29 mouse cellular contexts compared by ENCODE assay signal in the genomic region with DNA sequence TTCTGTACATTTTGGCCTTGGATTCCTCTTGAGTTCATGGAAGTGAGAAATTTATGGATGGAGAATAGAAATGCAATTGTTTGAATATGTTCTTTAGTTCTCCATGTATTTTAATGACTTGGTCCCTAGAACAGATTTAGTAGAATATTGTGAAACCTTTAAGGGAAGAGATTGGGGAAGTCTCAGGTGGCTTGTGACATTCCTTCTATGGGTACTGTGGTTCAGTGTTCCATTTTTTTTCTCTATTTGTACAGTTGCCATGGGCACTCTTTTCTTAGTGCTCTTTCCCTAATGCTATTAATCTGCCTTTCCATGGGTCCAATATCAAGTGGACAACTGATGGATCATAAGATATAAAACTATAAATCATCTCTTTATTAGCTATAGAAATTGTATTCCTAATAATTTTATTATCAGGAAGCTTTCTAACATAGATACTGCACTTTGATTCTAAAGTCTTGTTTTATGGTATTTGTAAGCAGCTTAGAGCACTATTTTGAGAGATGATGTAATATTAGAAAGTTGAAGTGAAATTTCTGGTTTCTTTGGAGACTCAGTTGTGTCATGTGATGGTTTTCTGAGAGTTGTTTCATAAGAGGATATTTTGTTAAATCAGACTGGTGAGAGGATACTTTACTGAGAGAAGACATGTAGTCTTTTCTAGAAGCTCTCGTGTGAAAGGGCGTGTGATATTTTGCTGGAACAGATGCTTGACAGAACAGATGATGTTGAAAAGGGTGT. TPM values are rescaled to one million over a fixed set of nuclear protein-coding genes. Genes with fewer than 3 reads are reported as not detected.
"Had no signal": no experiment of that assay in that cellular context is flagged by ENCODE, and none has a peak within 500 bp of the region (broad histone marks: within the 10 kb centered on the region; RNA-seq: fewer than 3 reads in every experiment).

No protein-coding gene starts in this region.

RNA-seq across cellular contexts. Expression of a gene that starts 15.7 kb away (rescaled TPM):
- total RNA-seq: left cerebral cortex, adult 2 months; left cerebral cortex, adult 8-10 months; left cerebral cortex, postnatal 10 days; left cerebral cortex, postnatal 14 days; left cerebral cortex, postnatal 25 days; left cerebral cortex, postnatal 36 days; left cerebral cortex, postnatal 4 days; megakaryocyte-erythroid progenitor cell, adult 5-6 weeks; midbrain, postnatal 0 days had no signal
- polyA plus RNA-seq: limb, embryonic 10.5 days; limb, embryonic 11.5 days; limb, embryonic 12.5 days; limb, embryonic 13.5 days; limb, embryonic 14.5 days; liver, adult 2 months; liver, embryonic 11.5 days; liver, embryonic 12.5 days; liver, embryonic 13.5 days; midbrain, embryonic 10.5 days; midbrain, embryonic 11.5 days; midbrain, embryonic 12.5 days; midbrain, embryonic 13.5 days; midbrain, embryonic 14.5 days; midbrain, embryonic 15.5 days; midbrain, embryonic 16.5 days; midbrain, postnatal 0 days; myocyte; neural tube, embryonic 11.5 days; neural tube, embryonic 12.5 days; neural tube, embryonic 13.5 days had no signal
